Mouse (Mus musculus): ENCODE data around the gene Rab40b. TPM values are rescaled to one million over a fixed set of nuclear protein-coding genes. Genes with fewer than 3 reads are reported as not detected.

Rab40b gene
- polyA plus RNA-seq, 1 experiment from 2014 or later = 5.1 TPM

GRCm38 (mm10) chr11:121417971-121418370 lies 29.9 kb upstream of the Rab40b start:
- no peak overlapping the region for H3K4me2 ChIP-seq (ENCODE audit: low read depth, low read length)
- H3K4me1 ChIP-seq (ENCODE audit: control insufficient read depth, insufficient read depth, low read length) = peaks cover 8% of the 10 kb centered on the region
- no peaks in the 10 kb centered on the region for H3K36me3 ChIP-seq (ENCODE audit: control insufficient read depth, insufficient read depth, low read length)
- no peak overlapping the region for H3K9ac ChIP-seq (ENCODE audit: low read depth, low read length)
- H3K9me3 ChIP-seq (ENCODE audit: control insufficient read depth, low read length) = no peaks in the 10 kb centered on the region
- H3K4me3 ChIP-seq (ENCODE audit: low read length) = no peak overlapping the region
- WGBS = 78% methylated on average over 5 of the region's 5 CpGs
- H3K27me3 ChIP-seq (replicated peaks; ENCODE audit: control insufficient read depth, insufficient read depth, low read length) = no peaks in the 10 kb centered on the region
- H3K27ac ChIP-seq (ENCODE audit: low read length) = no peak overlapping the region
- no peak for ATAC-seq

- H3K4me2 ChIP-seq (ENCODE audit: low read depth, low read length) = no peak overlapping the region
- H3K4me3 ChIP-seq (ENCODE audit: low read length) = no peak overlapping the region
- H3K9me3 ChIP-seq (ENCODE audit: control insufficient read depth, low read length) = no peaks in the 10 kb centered on the region
- WGBS = 56% methylated on average over 5 of the region's 5 CpGs
- H3K27me3 ChIP-seq (replicated peaks; ENCODE audit: control insufficient read depth, insufficient read depth, low read length) = no peaks in the 10 kb centered on the region
- H3K9ac ChIP-seq (ENCODE audit: low read depth, low read length) = no peak overlapping the region
- no peaks in the 10 kb centered on the region; the same call in 1 of the 2 replicates for H3K4me1 ChIP-seq (ENCODE audit: control insufficient read depth, insufficient read depth, low read length)
- no peaks in the 10 kb centered on the region for H3K36me3 ChIP-seq (ENCODE audit: control insufficient read depth, insufficient read depth, low read length)
- ATAC-seq = no peak
- no peak overlapping the region for H3K27ac ChIP-seq (ENCODE audit: low read length)
Measured at GRCm38 (mm10) chr11:121415351-121415750, 27.3 kb upstream of the Rab40b start.

- WGBS = 82% methylated on average over 5 of the region's 5 CpGs
- H3K27ac ChIP-seq (ENCODE audit: low read length) = no peak overlapping the region
- H3K4me3 ChIP-seq (ENCODE audit: low read length) = no peak overlapping the region
Measured at GRCm38 (mm10) chr11:121414762-121415161, 26.7 kb upstream of the Rab40b start.

DNA sequence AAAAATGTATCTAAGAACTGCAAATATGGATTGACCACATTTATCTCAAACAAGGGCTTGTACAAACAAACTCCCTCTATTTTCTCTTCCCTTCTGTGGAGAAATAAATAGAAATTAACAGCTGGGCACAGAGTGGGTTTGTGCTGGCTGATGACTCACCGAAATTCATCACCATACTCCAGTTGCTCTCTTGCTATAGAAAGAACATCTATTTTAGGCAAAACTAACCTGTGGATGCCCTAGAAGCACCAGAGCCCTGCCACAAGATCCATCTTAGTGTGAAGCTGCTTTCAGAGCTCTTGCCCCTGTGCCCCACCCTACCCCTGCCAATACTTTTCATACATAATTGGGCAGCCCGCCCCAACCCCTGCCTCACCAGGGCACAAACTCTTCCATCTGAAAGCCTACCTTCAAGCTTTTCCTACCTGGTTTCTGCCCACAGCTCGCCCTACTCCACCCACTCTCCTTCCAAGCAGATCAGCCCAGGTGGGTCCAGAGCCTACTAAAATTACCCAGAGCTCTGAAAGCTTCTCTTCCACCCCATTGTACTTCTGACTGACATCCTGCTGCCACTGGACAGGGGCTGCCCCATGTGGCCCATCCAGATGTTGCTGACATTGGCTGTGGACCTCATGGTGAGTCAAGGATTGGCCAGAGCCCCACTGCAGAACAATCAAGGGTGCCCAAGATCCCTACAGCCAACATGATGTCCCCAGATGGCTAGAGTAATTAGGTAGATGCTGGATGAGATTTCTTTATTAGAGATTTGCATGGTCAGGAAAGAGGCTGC lies 19.5 kb upstream of the Rab40b start:
- WGBS = 71% methylated on average over 3 of the region's 3 CpGs
- Histone ChIP-seq H3K27ac (ENCODE audit: low read length) (no peak overlapping the region), H3K4me1 (ENCODE audit: control insufficient read depth, insufficient read depth, low read length) (no peaks in the 10 kb centered on the region), H3K27me3 (replicated peaks; ENCODE audit: control insufficient read depth, insufficient read depth, low read length) (no peaks in the 10 kb centered on the region), H3K4me2 (ENCODE audit: low read depth, low read length) (no peak overlapping the region), H3K4me3 (ENCODE audit: low read length) (no peak overlapping the region), H3K36me3 (ENCODE audit: control insufficient read depth, insufficient read depth, low read length) (no peaks in the 10 kb centered on the region), H3K9ac (ENCODE audit: low read depth, low read length) (no peak overlapping the region), H3K9me3 (ENCODE audit: control insufficient read depth, low read length) (no peaks in the 10 kb centered on the region)
- ATAC-seq = no peak

More at GRCm38 (mm10) chr11:121414762-121415161, 26.7 kb upstream of the Rab40b start:
- Histone ChIP-seq H3K36me3 (ENCODE audit: control insufficient read depth, insufficient read depth, low read length) (no peaks in the 10 kb centered on the region), H3K27me3 (replicated peaks; ENCODE audit: control insufficient read depth, insufficient read depth, low read length) (no peaks in the 10 kb centered on the region), H3K9me3 (ENCODE audit: control insufficient read depth, low read length) (no peaks in the 10 kb centered on the region), H3K4me2 (ENCODE audit: low read depth, low read length) (no peak overlapping the region), H3K9ac (ENCODE audit: low read depth, low read length) (no peak overlapping the region), H3K4me1 (ENCODE audit: control insufficient read depth, insufficient read depth, low read length) (no peaks in the 10 kb centered on the region)
- ATAC-seq = no peak

DNA sequence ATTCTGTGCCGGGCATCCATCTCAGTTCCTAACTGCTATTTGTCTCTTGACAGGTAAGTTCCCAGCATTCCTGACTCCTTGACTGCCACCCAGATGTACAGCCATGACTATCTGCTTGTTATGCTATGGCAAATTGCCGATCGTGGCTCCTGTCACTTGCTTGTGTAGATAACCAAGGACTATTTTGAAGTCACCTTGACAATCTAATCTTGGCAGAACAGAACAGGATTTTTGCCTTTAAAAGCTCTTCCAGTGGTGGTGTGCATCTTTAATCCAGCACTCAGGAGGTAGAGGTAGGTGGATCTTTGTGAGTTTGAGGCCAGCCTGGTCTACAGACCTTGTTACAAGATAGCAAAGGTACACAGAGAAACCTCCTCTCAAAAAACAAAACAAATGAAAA lies 4.4 kb upstream of the Rab40b start:
- Histone ChIP-seq H3K4me1 (ENCODE audit: control insufficient read depth, insufficient read depth, low read length) (peaks cover 4% of the 10 kb centered on the region), H3K9me3 (ENCODE audit: control insufficient read depth, low read length) (no peaks in the 10 kb centered on the region), H3K27ac (ENCODE audit: low read length) (no peak overlapping the region), H3K4me3 (ENCODE audit: low read length) (no peak overlapping the region), H3K4me2 (ENCODE audit: low read depth, low read length) (no peak overlapping the region), H3K27me3 (replicated peaks; ENCODE audit: control insufficient read depth, insufficient read depth, low read length) (no peaks in the 10 kb centered on the region), H3K36me3 (ENCODE audit: control insufficient read depth, insufficient read depth, low read length) (no peaks in the 10 kb centered on the region), H3K9ac (ENCODE audit: low read depth, low read length) (no peak overlapping the region)
- WGBS = 84% methylated on average over 3 of the region's 3 CpGs
- ATAC-seq = no peak

- Histone ChIP-seq H3K27ac (ENCODE audit: low read length) (no peak overlapping the region), H3K4me3 (ENCODE audit: low read length) (no peak overlapping the region), H3K4me2 (ENCODE audit: low read depth, low read length) (no peak overlapping the region), H3K9ac (ENCODE audit: low read depth, low read length) (no peak overlapping the region), H3K36me3 (ENCODE audit: control insufficient read depth, insufficient read depth, low read length) (no peaks in the 10 kb centered on the region), H3K27me3 (replicated peaks; ENCODE audit: control insufficient read depth, insufficient read depth, low read length) (no peaks in the 10 kb centered on the region), H3K4me1 (ENCODE audit: control insufficient read depth, insufficient read depth, low read length) (peaks cover 4% of the 10 kb centered on the region), H3K9me3 (ENCODE audit: control insufficient read depth, low read length) (no peaks in the 10 kb centered on the region)
- whole genome bisulfite sequencing = 69% methylated on average over 3 of the region's 3 CpGs
- no peak for ATAC-seq
Measured at GRCm38 (mm10) chr11:121390793-121391192, 2.7 kb upstream of the Rab40b start.

- Histone ChIP-seq H3K27me3 (replicated peaks; ENCODE audit: control insufficient read depth, insufficient read depth, low read length) (no peaks in the 10 kb centered on the region), H3K4me2 (ENCODE audit: low read depth, low read length) (peak overlapping the region; percentile 93), H3K4me3 (ENCODE audit: low read length) (peak overlapping the region; percentile 75), H3K9me3 (ENCODE audit: control insufficient read depth, low read length) (no peaks in the 10 kb centered on the region), H3K27ac (ENCODE audit: low read length) (no peak overlapping the region), H3K9ac (ENCODE audit: low read depth, low read length) (peak overlapping the region; percentile 40), H3K36me3 (ENCODE audit: control insufficient read depth, insufficient read depth, low read length) (no peaks in the 10 kb centered on the region), H3K4me1 (ENCODE audit: control insufficient read depth, insufficient read depth, low read length) (peaks cover 4% of the 10 kb centered on the region)
- 8% methylated on average over 6 of the region's 6 CpGs for WGBS
- ATAC-seq = peak; percentile 39; the same call in 1 of the 2 replicates
Measured at GRCm38 (mm10) chr11:121388554-121388945, 499 bp upstream of the Rab40b start.

- 56% methylated on average over 6 of the region's 6 CpGs for WGBS
- H3K36me3 ChIP-seq (ENCODE audit: control insufficient read depth, insufficient read depth, low read length) = no peaks in the 10 kb centered on the region
Measured at GRCm38 (mm10) chr11:121380294-121380693, 7.8 kb downstream of the Rab40b start.

GRCm38 (mm10) chr11:121378644-121379043 lies 9.4 kb downstream of the Rab40b start:
- Histone ChIP-seq H3K4me1 (ENCODE audit: control insufficient read depth, insufficient read depth, low read length) (no peaks in the 10 kb centered on the region), H3K27ac (ENCODE audit: low read length) (no peak overlapping the region), H3K4me2 (ENCODE audit: low read depth, low read length) (no peak overlapping the region), H3K36me3 (ENCODE audit: control insufficient read depth, insufficient read depth, low read length) (no peaks in the 10 kb centered on the region), H3K27me3 (replicated peaks; ENCODE audit: control insufficient read depth, insufficient read depth, low read length) (no peaks in the 10 kb centered on the region), H3K9me3 (ENCODE audit: control insufficient read depth, low read length) (no peaks in the 10 kb centered on the region), H3K9ac (ENCODE audit: low read depth, low read length) (no peak overlapping the region), H3K4me3 (ENCODE audit: low read length) (no peak overlapping the region)
- ATAC-seq = no peak

More at GRCm38 (mm10) chr11:121380294-121380693, 7.8 kb downstream of the Rab40b start:
- Histone ChIP-seq H3K9ac (ENCODE audit: low read depth, low read length) (no peak overlapping the region), H3K27me3 (replicated peaks; ENCODE audit: control insufficient read depth, insufficient read depth, low read length) (no peaks in the 10 kb centered on the region), H3K4me2 (ENCODE audit: low read depth, low read length) (no peak overlapping the region), H3K4me3 (ENCODE audit: low read length) (no peak overlapping the region), H3K27ac (ENCODE audit: low read length) (no peak overlapping the region), H3K9me3 (ENCODE audit: control insufficient read depth, low read length) (no peaks in the 10 kb centered on the region), H3K4me1 (ENCODE audit: control insufficient read depth, insufficient read depth, low read length) (no peaks in the 10 kb centered on the region)
- no peak for ATAC-seq

DNA sequence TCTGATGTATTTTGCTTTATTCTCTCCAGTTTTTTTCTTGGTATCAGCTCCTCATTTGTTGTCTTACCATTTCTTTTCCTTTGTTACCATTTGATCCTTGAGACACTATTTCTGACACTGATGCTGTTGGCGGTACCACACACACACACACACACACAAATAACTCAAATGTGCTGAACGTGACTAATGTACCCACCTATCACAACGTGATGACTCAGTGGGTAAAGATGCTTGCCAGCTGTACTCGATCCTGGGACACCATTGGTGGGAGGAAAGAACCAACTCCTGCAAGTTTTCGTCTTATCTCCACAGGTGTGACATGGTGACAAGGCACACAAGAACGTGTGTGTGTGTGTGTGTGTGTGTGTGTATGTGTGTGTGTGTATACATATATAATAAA lies 14.7 kb downstream of the Rab40b start:
- H3K36me3 ChIP-seq (ENCODE audit: control insufficient read depth, insufficient read depth, low read length) = no peaks in the 10 kb centered on the region
- no peaks in the 10 kb centered on the region for H3K27me3 ChIP-seq (replicated peaks; ENCODE audit: control insufficient read depth, insufficient read depth, low read length)
- WGBS = 64% methylated on average over 6 of the region's 6 CpGs
- no peaks in the 10 kb centered on the region for H3K9me3 ChIP-seq (ENCODE audit: control insufficient read depth, low read length)
- H3K4me2 ChIP-seq (ENCODE audit: low read depth, low read length) = no peak overlapping the region
- no peak overlapping the region for H3K27ac ChIP-seq (ENCODE audit: low read length)
- H3K9ac ChIP-seq (ENCODE audit: low read depth, low read length) = no peak overlapping the region
- no peak for ATAC-seq
- H3K4me3 ChIP-seq (ENCODE audit: low read length) = no peak overlapping the region
- no peaks in the 10 kb centered on the region for H3K4me1 ChIP-seq (ENCODE audit: control insufficient read depth, insufficient read depth, low read length)

Data from intestine, embryonic 16.5 days (tissue).